Mouse (Mus musculus) G1E (cell line): ENCODE measurements around the gene Ankrd13a.

ENCODE experiments used
- CTCF ChIP-seq: IDR thresholded peaks from 2 replicates; pipeline ENCODE4 v1.5.1; 2012; ENCODE audit warnings: low read depth, low read length, inconsistent platforms, mixed read lengths
- GATA1 ChIP-seq: IDR thresholded peaks from 2 replicates; pipeline ENCODE4 v1.6.1; 2012; ENCODE audit warnings: borderline replicate concordance, low read length, inconsistent platforms, mixed read lengths
- POLR2AphosphoS5 ChIP-seq: IDR thresholded peaks from 2 replicates; pipeline ENCODE4 v1.6.1; 2012; ENCODE audit warnings: low read depth, low read length, inconsistent platforms; ENCODE audit not compliant: insufficient replicate concordance

DNA sequence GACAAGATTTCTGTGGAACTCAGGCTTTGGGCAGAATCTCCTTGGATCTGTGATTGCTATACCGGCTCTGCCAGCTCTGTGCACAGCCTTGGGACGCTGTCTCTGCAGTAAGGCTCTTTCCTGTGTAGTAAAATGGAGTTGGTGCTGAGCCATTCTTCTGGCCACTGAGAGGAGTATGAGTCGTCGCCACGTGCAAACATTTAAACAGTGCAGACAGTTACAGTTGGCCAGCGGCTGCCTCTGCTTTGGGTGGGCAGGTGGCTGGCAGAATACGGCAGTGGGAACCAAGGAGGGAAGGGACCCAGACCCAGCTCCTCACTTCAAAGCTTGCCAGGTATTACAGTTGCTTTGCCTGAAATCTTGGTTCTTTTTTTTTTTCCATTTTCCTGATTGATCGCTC lies 22.8 kb downstream of the Ankrd13a start:
- TF ChIP-seq CTCF: no peak
- no peak for TF ChIP-seq GATA1
- no peak for TF ChIP-seq POLR2AphosphoS5
